Mouse (Mus musculus): Measurements from ENCODE around the gene Klhl25. TPM values are rescaled to one million over a fixed set of nuclear protein-coding genes. Genes with fewer than 3 reads are reported as not detected.
A peak's percentile ranks its signal among the peaks of the same experiment; 100 is the strongest.
"Not testable (repeated sequence)": the region's sequence is repeated elsewhere in the genome, so short reads cannot be mapped to it uniquely, and the experiment has no call there.

Gene Klhl25
- polyA plus RNA-seq, 2 experiments: 7.9 to 8.9 TPM

DNA sequence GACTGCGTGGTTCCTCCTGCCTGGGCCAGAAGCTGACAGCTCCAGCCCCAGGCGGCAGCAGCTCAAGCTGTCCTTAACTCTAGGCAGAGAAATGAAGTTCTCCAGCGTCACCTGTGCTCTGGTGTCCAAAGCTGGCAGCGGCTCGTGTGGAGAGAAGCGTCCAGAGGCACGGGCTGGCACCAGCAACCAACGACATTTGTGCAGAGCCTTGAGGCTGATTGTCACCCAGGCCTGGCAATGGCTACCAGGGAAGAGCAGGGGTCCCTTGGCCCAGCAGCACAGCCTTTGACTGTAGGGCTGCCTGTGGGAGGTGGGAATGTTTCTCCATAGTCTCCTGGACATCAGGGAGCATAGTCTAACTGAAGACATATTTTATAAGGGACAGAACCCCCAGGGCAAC lies 24.6 kb downstream of the Klhl25 start:
- 88% methylated on average over 8 of the region's 8 CpGs for WGBS (ENCODE audit: insufficient replicate concordance)
- no peaks in the 10 kb centered on the region for H3K9me3 ChIP-seq (ENCODE audit: control insufficient read depth, low read length)
- H3K4me2 ChIP-seq (ENCODE audit: low read depth): no peak overlapping the region
- TF ChIP-seq EP300 (IDR thresholded peaks at IDR 0.05; ENCODE audit: low read depth) (no peak), CTCF (IDR thresholded peaks at IDR 0.05; ENCODE audit: low read depth) (no peak)
- H3K4me1 ChIP-seq (replicated peaks; ENCODE audit: control insufficient read depth in 2 of 2, insufficient read depth in 2 of 2, low read length in 1 of 2): 0 out of 4 replicates have a peak, but pooled peaks cover 0 to 2% of the 10 kb centered on the region in 2 experiments
- peaks cover 6% of the 10 kb centered on the region for H3K36me3 ChIP-seq (replicated peaks; ENCODE audit: control insufficient read depth, insufficient read depth, low read depth)
- H3K4me3 ChIP-seq (ENCODE audit: insufficient read depth in 1 of 2, low read depth in 2 of 2, low read length in 2 of 2): no peak overlapping the region
- DNase-seq (ENCODE audit: low read depth in 3 of 3, low spot score in 3 of 3): no peak
- H3K9ac ChIP-seq (replicated peaks): no peak overlapping the region
- H3K27ac ChIP-seq: no peak overlapping the region
- no peaks in the 10 kb centered on the region for H3K27me3 ChIP-seq (ENCODE audit: control insufficient read depth, insufficient read depth, low read length)
- ATAC-seq (ENCODE audit: insufficient read depth): no peak

DNA sequence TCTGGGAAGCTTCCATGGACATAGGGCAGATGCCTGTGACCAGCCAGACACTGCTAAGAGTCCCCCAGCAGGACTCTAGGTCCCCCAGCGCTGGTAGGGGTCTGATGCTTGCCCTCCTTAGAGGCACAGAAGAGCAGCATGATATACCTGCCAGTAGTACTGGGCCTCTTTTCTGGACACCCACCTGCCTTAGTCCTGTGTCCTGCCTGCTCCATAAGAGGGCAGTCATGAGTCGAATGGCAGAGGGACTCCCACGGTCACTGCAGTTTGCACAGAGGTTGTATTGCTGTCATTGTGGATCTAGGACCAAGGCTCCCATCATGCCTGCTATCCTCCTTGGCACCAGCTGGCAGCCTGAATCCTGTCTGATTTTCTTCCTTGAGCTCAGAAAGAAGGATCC lies 25.1 kb downstream of the Klhl25 start:
- H3K9me3 ChIP-seq (ENCODE audit: control insufficient read depth, low read length): no peaks in the 10 kb centered on the region
- DNase-seq (ENCODE audit: low read depth in 3 of 3, low spot score in 3 of 3): no peak
- H3K4me1 ChIP-seq (replicated peaks; ENCODE audit: control insufficient read depth in 2 of 2, insufficient read depth in 2 of 2, low read length in 1 of 2): 0 out of 4 replicates have a peak, but pooled peaks cover 0 to 2% of the 10 kb centered on the region in 2 experiments
- no peak overlapping the region for H3K4me2 ChIP-seq (ENCODE audit: low read depth)
- no peak overlapping the region for H3K9ac ChIP-seq (replicated peaks)
- no peak for ATAC-seq (ENCODE audit: insufficient read depth)
- H3K27me3 ChIP-seq (ENCODE audit: control insufficient read depth, insufficient read depth, low read length): no peaks in the 10 kb centered on the region
- no peak overlapping the region for H3K4me3 ChIP-seq (ENCODE audit: insufficient read depth in 1 of 2, low read depth in 2 of 2, low read length in 2 of 2)
- H3K36me3 ChIP-seq (replicated peaks; ENCODE audit: control insufficient read depth, insufficient read depth, low read depth): peaks cover 6% of the 10 kb centered on the region
- no peak overlapping the region for H3K27ac ChIP-seq
- WGBS (ENCODE audit: insufficient replicate concordance): 60% methylated on average over 3 of the region's 3 CpGs
- TF ChIP-seq EP300 (IDR thresholded peaks at IDR 0.05; ENCODE audit: low read depth) (no peak), CTCF (IDR thresholded peaks at IDR 0.05; ENCODE audit: low read depth) (peak; percentile 79)

DNA sequence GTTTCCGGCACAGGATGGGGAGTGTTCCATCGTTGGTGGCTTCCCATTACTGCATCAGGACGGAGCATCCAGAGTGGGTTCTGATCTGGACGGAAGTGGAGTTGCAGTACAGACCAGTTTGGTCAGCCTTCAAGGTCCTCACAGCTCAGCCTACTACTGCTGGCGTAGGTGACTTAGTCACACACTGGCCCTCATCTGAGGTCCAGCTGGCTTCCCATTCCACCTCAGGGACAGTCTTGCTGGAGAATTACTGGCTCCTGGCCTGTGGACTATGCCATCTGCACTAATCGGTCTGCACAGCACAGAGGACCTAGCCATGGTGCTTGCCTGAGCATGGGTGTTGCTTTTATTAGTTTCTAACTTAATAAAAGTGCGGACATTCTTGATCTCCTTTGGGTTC lies 25.6 kb downstream of the Klhl25 start:
- TF ChIP-seq EP300 (IDR thresholded peaks at IDR 0.05; ENCODE audit: low read depth) (no peak), CTCF (IDR thresholded peaks at IDR 0.05; ENCODE audit: low read depth) (no peak)
- no peak for ATAC-seq (ENCODE audit: insufficient read depth)
- Histone ChIP-seq H3K9me3 (ENCODE audit: control insufficient read depth, low read length) (no peaks in the 10 kb centered on the region), H3K9ac (replicated peaks) (no peak overlapping the region), H3K27me3 (ENCODE audit: control insufficient read depth, insufficient read depth, low read length) (no peaks in the 10 kb centered on the region), H3K27ac (no peak overlapping the region), H3K4me3 (ENCODE audit: insufficient read depth in 1 of 2, low read depth in 2 of 2, low read length in 2 of 2) (no peak overlapping the region), H3K4me1 (replicated peaks; ENCODE audit: control insufficient read depth in 2 of 2, insufficient read depth in 2 of 2, low read length in 1 of 2) (no peaks in the 10 kb centered on the region), H3K36me3 (replicated peaks; ENCODE audit: control insufficient read depth, insufficient read depth, low read depth) (peaks cover 6% of the 10 kb centered on the region), H3K4me2 (ENCODE audit: low read depth) (no peak overlapping the region)
- DNase-seq (ENCODE audit: low read depth in 3 of 3, low spot score in 3 of 3): no peak
- WGBS (ENCODE audit: insufficient replicate concordance): 81% methylated on average over 7 of the region's 7 CpGs

DNA sequence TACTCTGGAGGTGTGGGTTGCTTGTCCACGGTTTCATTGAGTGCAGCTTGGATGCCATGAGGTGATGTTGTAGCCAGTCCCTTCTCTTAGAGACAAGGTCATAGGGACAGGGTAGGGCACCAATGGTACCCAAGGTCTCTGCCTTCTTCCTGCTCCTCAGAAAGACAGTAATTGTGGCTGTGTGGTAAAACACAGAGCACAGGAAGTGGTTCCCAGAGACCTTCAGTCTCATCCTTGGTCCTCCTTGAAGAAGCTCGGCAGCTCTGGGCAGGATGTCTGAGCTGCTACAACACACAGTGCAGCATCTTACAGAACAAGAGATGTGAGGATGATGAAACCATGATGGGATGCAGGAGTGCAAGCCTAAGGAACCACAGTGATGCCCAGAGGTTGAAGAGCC lies 31.3 kb downstream of the Klhl25 start:
- WGBS (ENCODE audit: insufficient replicate concordance): 62% methylated on average over 2 of the region's 2 CpGs
- not testable (repeated sequence) for H3K36me3 ChIP-seq (replicated peaks; ENCODE audit: control insufficient read depth, insufficient read depth, low read depth); H3K4me1 ChIP-seq (replicated peaks; ENCODE audit: control insufficient read depth in 2 of 2, insufficient read depth in 2 of 2, low read length in 1 of 2); H3K9me3 ChIP-seq (ENCODE audit: control insufficient read depth, low read length); H3K27ac ChIP-seq; ATAC-seq (ENCODE audit: insufficient read depth); H3K9ac ChIP-seq (replicated peaks); H3K4me3 ChIP-seq (ENCODE audit: insufficient read depth in 1 of 2, low read depth in 2 of 2, low read length in 2 of 2); H3K4me2 ChIP-seq (ENCODE audit: low read depth); DNase-seq (ENCODE audit: low read depth in 3 of 3, low spot score in 3 of 3); H3K27me3 ChIP-seq (ENCODE audit: control insufficient read depth, insufficient read depth, low read length)

DNA sequence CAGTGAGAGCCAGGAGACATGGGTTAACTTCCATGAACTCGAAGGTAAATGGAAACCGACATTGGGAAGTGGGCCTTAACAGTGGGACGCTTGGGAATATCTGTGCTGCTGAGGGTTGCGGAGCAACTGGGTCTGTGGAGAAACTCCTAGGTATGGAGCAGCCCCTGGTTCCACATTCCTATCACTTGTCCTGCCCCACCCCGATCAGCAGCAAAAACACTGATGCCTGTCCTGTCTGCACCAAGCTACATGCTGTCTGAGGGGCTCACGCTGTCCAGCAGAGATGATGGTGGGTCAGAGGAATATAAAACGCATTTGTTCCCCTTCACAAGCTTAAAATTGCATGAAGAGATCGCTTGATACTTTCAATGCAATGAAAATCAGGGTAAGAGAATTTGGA lies 32.1 kb downstream of the Klhl25 start:
- no peaks in the 10 kb centered on the region for H3K9me3 ChIP-seq (ENCODE audit: control insufficient read depth, low read length)
- no peak overlapping the region for H3K4me2 ChIP-seq (ENCODE audit: low read depth)
- 58% methylated on average over 8 of the region's 8 CpGs for WGBS (ENCODE audit: insufficient replicate concordance)
- ATAC-seq (ENCODE audit: insufficient read depth): no peak
- H3K9ac ChIP-seq (replicated peaks): no peak overlapping the region
- no peaks in the 10 kb centered on the region for H3K36me3 ChIP-seq (replicated peaks; ENCODE audit: control insufficient read depth, insufficient read depth, low read depth)
- no peak overlapping the region for H3K27ac ChIP-seq
- H3K4me3 ChIP-seq (ENCODE audit: insufficient read depth in 1 of 2, low read depth in 2 of 2, low read length in 2 of 2): no peak overlapping the region
- no peaks in the 10 kb centered on the region for H3K27me3 ChIP-seq (ENCODE audit: control insufficient read depth, insufficient read depth, low read length)
- 0 out of 4 replicates have a peak, but pooled peaks cover 0 to 2% of the 10 kb centered on the region in 2 experiments for H3K4me1 ChIP-seq (replicated peaks; ENCODE audit: control insufficient read depth in 2 of 2, insufficient read depth in 2 of 2, low read length in 1 of 2)
- DNase-seq (ENCODE audit: low read depth in 3 of 3, low spot score in 3 of 3): no peak
- no peak for TF ChIP-seq CTCF (IDR thresholded peaks at IDR 0.05; ENCODE audit: low read depth)
- no peak for TF ChIP-seq EP300 (IDR thresholded peaks at IDR 0.05; ENCODE audit: low read depth)
